Mouse (Mus musculus): ENCODE measurements around the gene Btbd35f17.
"Not testable (repeated sequence)": the region's sequence is repeated elsewhere in the genome, so short reads cannot be mapped to it uniquely, and the experiment has no call there.

The Btbd35f17 gene

DNA sequence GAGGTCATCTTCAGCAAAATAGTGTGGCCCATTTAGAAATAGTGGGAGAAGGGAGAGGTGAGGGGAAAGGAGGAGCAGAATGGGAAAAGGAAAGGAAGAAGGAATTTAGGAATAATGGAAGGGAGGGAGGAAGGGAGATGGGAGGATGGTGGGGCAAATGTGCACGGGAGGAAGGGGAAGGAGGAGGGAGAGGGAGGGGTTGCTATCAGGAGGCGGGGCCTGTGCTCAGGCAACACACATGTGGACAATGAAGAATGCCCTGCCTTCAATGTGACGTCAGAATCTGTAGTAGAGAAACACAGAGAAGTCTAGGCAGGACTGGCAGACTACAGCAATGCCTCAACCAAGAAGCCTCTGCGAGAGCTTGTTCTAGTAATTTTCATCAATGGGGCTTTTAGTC is at the start of gene Btbd35f17:
TSS of gene Btbd35f17 (plus strand) at position 301 of the 400 bp plus-strand sequence.
- in situ Hi-C loops (cut with MboI; ENCODE audit: unreplicated experiment in 2 of 2) = not testable (repeated sequence)
